ENCODE assay signal across 13 mouse cellular contexts in genomic region chr3:90512948-90513642, GRCm38 (mm10). TPM values are rescaled to one million over a fixed set of nuclear protein-coding genes. Genes with fewer than 3 reads are reported as not detected.
DNase-seq lines count a peak whose midpoint lies in the region; ATAC-seq lines count a peak whose summit lies in the region.
"Had no signal": no experiment of that assay in that cellular context is flagged by ENCODE, and none has a peak within 500 bp of the region (broad histone marks: within the 10 kb centered on the region; RNA-seq: fewer than 3 reads in every experiment).

No protein-coding gene starts in this region.

- H3K4me3 ChIP-seq in heart, embryonic 12.5 days = peak overlapping the region; percentile 57
- H3K4me3 ChIP-seq in liver, embryonic 12.5 days = no peak overlapping the region
- no peak overlapping the region for H3K4me3 ChIP-seq in embryonic facial prominence, embryonic 14.5 days (ENCODE audit: low read depth, low read length)
- H3K4me3 ChIP-seq in liver, embryonic 16.5 days (ENCODE audit: low read depth, low read length) = no peak overlapping the region

- H3K4me2 ChIP-seq in heart, embryonic 12.5 days = peak overlapping the region; percentile 83
- peak overlapping the region; percentile 95; the same call in 1 of the 2 replicates for H3K4me2 ChIP-seq in liver, embryonic 12.5 days
- peak overlapping the region; percentile 5; the same call in 1 of the 2 replicates for H3K4me2 ChIP-seq in embryonic facial prominence, embryonic 14.5 days (ENCODE audit: low read depth, low read length)
- no peak overlapping the region; the same call in 1 of the 2 replicates for H3K4me2 ChIP-seq in liver, embryonic 16.5 days (ENCODE audit: low read depth, low read length)

- H3K9ac ChIP-seq in heart, embryonic 12.5 days = peak overlapping the region; percentile 80
- H3K9ac ChIP-seq in liver, embryonic 12.5 days = no peak overlapping the region
- H3K9ac ChIP-seq in embryonic facial prominence, embryonic 14.5 days (ENCODE audit: low read depth, low read length) = no peak overlapping the region
- peak overlapping the region; percentile 64; the same call in 1 of the 2 replicates for H3K9ac ChIP-seq in liver, embryonic 16.5 days (ENCODE audit: low read depth, low read length)
- H3K9ac ChIP-seq: hindbrain, embryonic 12.5 days had no signal

- H3K27me3 ChIP-seq in heart, embryonic 12.5 days (replicated peaks) = no peaks in the 10 kb centered on the region
- peaks cover 23% of the 10 kb centered on the region for H3K27me3 ChIP-seq in liver, embryonic 12.5 days (replicated peaks)
- peaks cover 6% of the 10 kb centered on the region; the same call in 1 of the 2 replicates for H3K27me3 ChIP-seq in embryonic facial prominence, embryonic 14.5 days (replicated peaks; ENCODE audit: control insufficient read depth, insufficient read depth, low read length)
- H3K27me3 ChIP-seq in liver, embryonic 16.5 days (ENCODE audit: control insufficient read depth, insufficient read depth, low read depth, low read length) = no peaks in the 10 kb centered on the region

- ATAC-seq in heart, embryonic 12.5 days (ENCODE audit: insufficient number of reproducible peaks, low FRiP score) = no peak
- ATAC-seq in liver, embryonic 12.5 days = no peak
- no peak for ATAC-seq in embryonic facial prominence, embryonic 14.5 days (ENCODE audit: low read depth)
- ATAC-seq in liver, embryonic 16.5 days (ENCODE audit: low read depth) = no peak
- ATAC-seq: CD4-positive, CD25-positive, alpha-beta regulatory T cell, adult 4 months had no signal

- no peaks in the 10 kb centered on the region for H3K9me3 ChIP-seq in heart, embryonic 12.5 days (replicated peaks)
- H3K9me3 ChIP-seq in liver, embryonic 12.5 days (replicated peaks) = no peaks in the 10 kb centered on the region
- no peaks in the 10 kb centered on the region for H3K9me3 ChIP-seq in embryonic facial prominence, embryonic 14.5 days (ENCODE audit: control insufficient read depth, low read length)
- H3K9me3 ChIP-seq in liver, embryonic 16.5 days (replicated peaks; ENCODE audit: control insufficient read depth, low read length) = no peaks in the 10 kb centered on the region
- H3K9me3 ChIP-seq: hindbrain, embryonic 12.5 days had no signal

- peaks cover 21% of the 10 kb centered on the region for H3K4me1 ChIP-seq in heart, embryonic 12.5 days (replicated peaks)
- peaks cover 37% of the 10 kb centered on the region for H3K4me1 ChIP-seq in liver, embryonic 12.5 days
- H3K4me1 ChIP-seq in embryonic facial prominence, embryonic 14.5 days (ENCODE audit: control insufficient read depth, insufficient read depth, low read length) = peaks cover 16% of the 10 kb centered on the region
- H3K4me1 ChIP-seq in liver, embryonic 16.5 days (ENCODE audit: control insufficient read depth, low read depth, low read length) = peaks cover 29% of the 10 kb centered on the region

- WGBS in heart, embryonic 12.5 days = 64% methylated on average over 9 of the region's 9 CpGs
- 64% methylated on average over 9 of the region's 9 CpGs for WGBS in liver, embryonic 12.5 days (ENCODE audit: insufficient replicate concordance)
- WGBS in embryonic facial prominence, embryonic 14.5 days = 74% methylated on average over 9 of the region's 9 CpGs
- 66% methylated on average over 9 of the region's 9 CpGs for WGBS in liver, embryonic 16.5 days (ENCODE audit: insufficient replicate concordance)

- DNase-seq in heart, adult 9 months (ENCODE audit: low spot score in 2 of 2) = no peak
- DNase-seq in liver = no peak
- DNase-seq in embryonic facial prominence, embryonic 14.5 days (ENCODE audit: low spot score) = no peak
- DNase-seq in testis, postnatal 14 days (ENCODE audit: low spot score) = no peak
- no peak for DNase-seq in ovary, adult 18-20 months (ENCODE audit: low spot score)
- DNase-seq: spleen, adult 18-20 months; thymus, postnatal 25 days had no signal

- no peak overlapping the region for H3K27ac ChIP-seq in heart, embryonic 12.5 days (ENCODE audit: poor library complexity, severe bottlenecking)
- H3K27ac ChIP-seq in liver, embryonic 12.5 days = no peak overlapping the region
- H3K27ac ChIP-seq in embryonic facial prominence, embryonic 14.5 days (replicated peaks; ENCODE audit: low read depth, low read length) = no peak overlapping the region
- H3K27ac ChIP-seq in liver, embryonic 16.5 days (ENCODE audit: low read length) = no peak overlapping the region
- H3K27ac ChIP-seq: hindbrain, embryonic 12.5 days had no signal

- H3K36me3 ChIP-seq in heart, embryonic 12.5 days = peaks cover 9% of the 10 kb centered on the region
- H3K36me3 ChIP-seq in liver, embryonic 12.5 days = peaks cover 5% of the 10 kb centered on the region; the same call in 1 of the 2 replicates
- no peaks in the 10 kb centered on the region for H3K36me3 ChIP-seq in embryonic facial prominence, embryonic 14.5 days (ENCODE audit: control insufficient read depth, insufficient read depth, low read length)
- no peaks in the 10 kb centered on the region for H3K36me3 ChIP-seq in liver, embryonic 16.5 days (ENCODE audit: control insufficient read depth, insufficient read depth)
- H3K36me3 ChIP-seq: hindbrain, embryonic 12.5 days had no signal

RNA-seq across cellular contexts. Expression of gene S100a1, which starts 1.1 kb away (rescaled TPM):
- polyA plus RNA-seq in heart, embryonic 12.5 days (2016; fragmentation: Nextera tagmentation; extraction: Ambion mirVana) = 145 and 148 TPM in 2 replicates
- 13.2 and 15.0 TPM in 2 replicates for polyA plus RNA-seq in liver, embryonic 12.5 days (2016; fragmentation: Nextera tagmentation; extraction: Ambion mirVana)
- 37.2 and 49.6 TPM in 2 replicates for polyA plus RNA-seq in embryonic facial prominence, embryonic 14.5 days (2014; fragmentation: Nextera tagmentation; extraction: Ambion mirVana)
- polyA plus RNA-seq in liver, embryonic 16.5 days (2015; fragmentation: Nextera tagmentation; extraction: Ambion mirVana) = 26.5 and 33.8 TPM in 2 replicates

RNA-seq across cellular contexts. Expression of gene S100a13, which starts 1.1 kb away (rescaled TPM):
- polyA plus RNA-seq in heart, embryonic 12.5 days (2016; fragmentation: Nextera tagmentation; extraction: Ambion mirVana) = 71.4 and 74.1 TPM in 2 replicates
- polyA plus RNA-seq in liver, embryonic 12.5 days (2016; fragmentation: Nextera tagmentation; extraction: Ambion mirVana) = 18.4 and 20.4 TPM in 2 replicates
- polyA plus RNA-seq in embryonic facial prominence, embryonic 14.5 days (2014; fragmentation: Nextera tagmentation; extraction: Ambion mirVana) = 40.8 and 45.8 TPM in 2 replicates
- 18.9 and 19.6 TPM in 2 replicates for polyA plus RNA-seq in liver, embryonic 16.5 days (2015; fragmentation: Nextera tagmentation; extraction: Ambion mirVana)

RNA-seq across cellular contexts. Expression of gene Chtop, which starts 3.8 kb away (rescaled TPM):
- polyA plus RNA-seq in heart, embryonic 12.5 days (2016; fragmentation: Nextera tagmentation; extraction: Ambion mirVana) = 113 and 114 TPM in 2 replicates
- polyA plus RNA-seq in liver, embryonic 12.5 days (2016; fragmentation: Nextera tagmentation; extraction: Ambion mirVana) = 85.7 and 88.1 TPM in 2 replicates
- 92.1 and 98.4 TPM in 2 replicates for polyA plus RNA-seq in embryonic facial prominence, embryonic 14.5 days (2014; fragmentation: Nextera tagmentation; extraction: Ambion mirVana)
- polyA plus RNA-seq in liver, embryonic 16.5 days (2015; fragmentation: Nextera tagmentation; extraction: Ambion mirVana) = 38.8 and 41.2 TPM in 2 replicates

RNA-seq across cellular contexts. Expression of gene S100a14, which starts 13.6 kb away (rescaled TPM):
- not detected in 2 replicates for polyA plus RNA-seq in heart, embryonic 12.5 days (2016; fragmentation: Nextera tagmentation; extraction: Ambion mirVana)
- polyA plus RNA-seq in liver, embryonic 12.5 days (2016; fragmentation: Nextera tagmentation; extraction: Ambion mirVana) = not detected in 2 replicates
- polyA plus RNA-seq in embryonic facial prominence, embryonic 14.5 days (2014; fragmentation: Nextera tagmentation; extraction: Ambion mirVana) = 15.6 and 21.5 TPM in 2 replicates
- 0.09 TPM in 1 of 2 replicates, not detected in the other for polyA plus RNA-seq in liver, embryonic 16.5 days (2015; fragmentation: Nextera tagmentation; extraction: Ambion mirVana)
- polyA plus RNA-seq: CD4-positive, CD25-positive, alpha-beta regulatory T cell, adult 4 months; frontal cortex, adult 2 months had no signal

RNA-seq across cellular contexts. Expression of gene Snapin, which starts 22.3 kb away (rescaled TPM):
- 72.9 and 75.3 TPM in 2 replicates for polyA plus RNA-seq in heart, embryonic 12.5 days (2016; fragmentation: Nextera tagmentation; extraction: Ambion mirVana)
- polyA plus RNA-seq in liver, embryonic 12.5 days (2016; fragmentation: Nextera tagmentation; extraction: Ambion mirVana) = 24.2 and 27.0 TPM in 2 replicates
- polyA plus RNA-seq in embryonic facial prominence, embryonic 14.5 days (2014; fragmentation: Nextera tagmentation; extraction: Ambion mirVana) = 79.6 and 89.9 TPM in 2 replicates
- polyA plus RNA-seq in liver, embryonic 16.5 days (2015; fragmentation: Nextera tagmentation; extraction: Ambion mirVana) = 17.8 and 18.2 TPM in 2 replicates

Comparison
In these comparisons a context has a peak if more than half of its experiments do, and no peak if none do; other contexts are left out.
1. H3K9ac ChIP-seq: peak in heart, embryonic 12.5 days (single experiment) and liver, embryonic 16.5 days (single experiment); none in liver, embryonic 12.5 days (single experiment) and embryonic facial prominence, embryonic 14.5 days (single experiment).